Mouse (Mus musculus): ENCODE results near the gene Arhgef12. TPM values are rescaled to one million over a fixed set of nuclear protein-coding genes. Genes with fewer than 3 reads are reported as not detected.
"Not testable (repeated sequence)": the region's sequence is repeated elsewhere in the genome, so short reads cannot be mapped to it uniquely, and the experiment has no call there.

Arhgef12 gene
- polyA plus RNA-seq, 1 experiment from 2014 or later: 14.0 TPM

DNA sequence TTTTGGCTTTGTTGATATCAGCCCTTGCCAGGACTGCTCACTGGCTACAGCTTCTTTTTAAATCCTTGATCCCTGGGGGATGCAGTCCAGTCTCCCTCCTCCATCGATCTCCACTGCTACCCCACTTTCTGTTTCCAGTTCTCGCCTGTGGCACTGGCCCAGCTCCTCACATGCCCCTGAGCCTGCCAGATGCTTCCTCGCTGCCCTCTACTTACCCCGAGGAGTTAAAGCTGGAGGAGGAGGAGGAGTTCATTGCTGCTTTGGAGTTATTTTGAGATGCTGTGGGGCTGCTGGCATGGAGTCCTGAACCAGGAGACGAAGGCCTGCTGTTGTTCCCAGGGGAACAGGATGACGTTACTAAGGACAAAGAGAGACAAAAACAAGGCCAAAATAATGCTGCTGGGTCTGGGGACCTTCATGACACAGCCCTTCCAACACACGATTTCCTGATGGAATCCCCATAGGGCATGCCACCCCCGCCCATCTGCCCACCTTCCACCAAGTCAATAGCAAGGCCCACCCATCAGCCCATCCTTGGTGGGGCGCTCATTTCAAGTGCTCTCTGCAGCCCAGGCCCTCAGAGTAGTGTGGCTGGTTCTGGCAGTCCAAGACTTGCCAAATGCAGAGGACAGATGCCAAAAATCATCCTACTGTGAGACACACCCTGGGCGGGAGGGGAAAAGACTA, 20.2 kb upstream of the Arhgef12 start:
- Histone ChIP-seq H3K36me3 (no peaks in the 10 kb centered on the region), H3K4me1 (no peaks in the 10 kb centered on the region), H3K9me3 (no peaks in the 10 kb centered on the region), H3K27ac (no peak overlapping the region), H3K4me3 (replicated peaks) (no peak overlapping the region), H3K4me2 (no peak overlapping the region), H3K27me3 (replicated peaks) (no peaks in the 10 kb centered on the region), H3K9ac (no peak overlapping the region)
- WGBS: 56% methylated on average over 10 of the region's 10 CpGs
- ATAC-seq (ENCODE audit: insufficient read depth, low FRiP score, low read depth): no peak

DNA sequence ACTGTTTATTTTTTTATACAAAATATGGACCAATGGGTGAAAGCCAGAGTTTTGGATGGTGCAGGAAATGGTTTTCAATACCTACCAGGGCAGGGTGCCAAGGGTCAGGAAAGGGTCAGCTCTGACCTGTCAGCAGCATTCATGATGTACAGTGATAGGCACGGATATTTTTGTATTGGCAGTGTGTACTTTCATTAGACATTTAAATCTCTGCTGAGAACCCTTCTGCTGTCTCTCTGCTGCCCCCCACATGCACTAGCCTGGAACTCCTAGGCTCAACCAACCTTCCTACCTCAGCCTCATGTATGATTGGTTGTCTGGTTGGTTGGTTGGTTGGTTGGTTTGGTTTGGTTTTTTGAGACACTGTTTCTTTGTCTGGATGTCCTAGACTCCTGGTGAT, 15.3 kb upstream of the Arhgef12 start:
- no peaks in the 10 kb centered on the region for H3K36me3 ChIP-seq
- no peaks in the 10 kb centered on the region for H3K27me3 ChIP-seq (replicated peaks)
- H3K9ac ChIP-seq: no peak overlapping the region
- no peak for ATAC-seq (ENCODE audit: insufficient read depth, low FRiP score, low read depth)
- H3K27ac ChIP-seq: no peak overlapping the region
- 26% methylated on average over 1 of the region's 1 CpGs for WGBS
- H3K4me1 ChIP-seq: no peaks in the 10 kb centered on the region
- H3K9me3 ChIP-seq: no peaks in the 10 kb centered on the region
- H3K4me2 ChIP-seq: no peak overlapping the region
- no peak overlapping the region for H3K4me3 ChIP-seq (replicated peaks)

DNA sequence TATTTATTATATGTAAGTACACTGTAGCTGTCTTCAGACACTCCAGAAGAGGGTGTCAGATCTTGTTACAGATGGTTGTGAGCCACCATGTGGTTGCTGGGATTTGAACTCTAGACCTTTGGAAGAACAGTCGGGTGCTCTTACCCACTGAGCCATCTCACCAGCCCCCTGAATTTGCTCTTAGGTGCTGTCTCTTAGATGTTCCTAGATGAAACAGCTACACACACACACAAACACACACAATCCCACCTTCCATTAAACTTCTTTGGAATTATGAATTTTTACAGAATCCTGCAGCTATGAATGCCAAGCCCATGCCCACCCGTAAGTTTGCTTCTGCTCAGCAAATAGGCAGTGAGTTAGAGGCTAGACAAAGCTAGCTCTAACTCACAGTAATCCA, 14.9 kb upstream of the Arhgef12 start:
- H3K27me3 ChIP-seq (replicated peaks); H3K4me3 ChIP-seq (replicated peaks); ATAC-seq (ENCODE audit: insufficient read depth, low FRiP score, low read depth); H3K27ac ChIP-seq; H3K4me1 ChIP-seq; H3K9ac ChIP-seq; H3K9me3 ChIP-seq; H3K4me2 ChIP-seq; H3K36me3 ChIP-seq: not testable (repeated sequence)
- 83% methylated on average over 2 of the region's 2 CpGs for whole genome bisulfite sequencing

DNA sequence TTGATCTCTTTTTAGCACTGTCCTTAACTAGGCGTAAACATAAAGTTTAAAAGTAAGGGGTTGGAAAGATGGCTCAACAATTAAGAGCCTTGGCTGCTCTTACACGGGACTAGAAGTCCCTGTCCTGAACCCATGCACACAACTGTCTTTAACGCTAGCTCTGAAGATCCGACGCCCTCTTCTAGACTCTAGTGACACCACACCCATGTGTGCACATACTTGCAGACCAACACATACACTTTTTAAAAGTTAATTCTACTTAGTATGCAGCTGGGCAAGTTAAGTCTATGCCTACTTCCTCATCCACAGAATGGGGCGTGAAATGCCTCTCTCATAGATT, 9.9 kb upstream of the Arhgef12 start:
- Histone ChIP-seq H3K9ac (no peak overlapping the region), H3K27ac (no peak overlapping the region), H3K4me2 (peak overlapping the region; percentile 84), H3K36me3 (no peaks in the 10 kb centered on the region), H3K4me1 (peaks cover 4% of the 10 kb centered on the region; the same call in 1 of the 2 replicates), H3K4me3 (replicated peaks) (no peak overlapping the region), H3K27me3 (replicated peaks) (no peaks in the 10 kb centered on the region), H3K9me3 (no peaks in the 10 kb centered on the region)
- 74% methylated on average over 6 of the region's 6 CpGs for WGBS
- no peak for ATAC-seq (ENCODE audit: insufficient read depth, low FRiP score, low read depth)

DNA sequence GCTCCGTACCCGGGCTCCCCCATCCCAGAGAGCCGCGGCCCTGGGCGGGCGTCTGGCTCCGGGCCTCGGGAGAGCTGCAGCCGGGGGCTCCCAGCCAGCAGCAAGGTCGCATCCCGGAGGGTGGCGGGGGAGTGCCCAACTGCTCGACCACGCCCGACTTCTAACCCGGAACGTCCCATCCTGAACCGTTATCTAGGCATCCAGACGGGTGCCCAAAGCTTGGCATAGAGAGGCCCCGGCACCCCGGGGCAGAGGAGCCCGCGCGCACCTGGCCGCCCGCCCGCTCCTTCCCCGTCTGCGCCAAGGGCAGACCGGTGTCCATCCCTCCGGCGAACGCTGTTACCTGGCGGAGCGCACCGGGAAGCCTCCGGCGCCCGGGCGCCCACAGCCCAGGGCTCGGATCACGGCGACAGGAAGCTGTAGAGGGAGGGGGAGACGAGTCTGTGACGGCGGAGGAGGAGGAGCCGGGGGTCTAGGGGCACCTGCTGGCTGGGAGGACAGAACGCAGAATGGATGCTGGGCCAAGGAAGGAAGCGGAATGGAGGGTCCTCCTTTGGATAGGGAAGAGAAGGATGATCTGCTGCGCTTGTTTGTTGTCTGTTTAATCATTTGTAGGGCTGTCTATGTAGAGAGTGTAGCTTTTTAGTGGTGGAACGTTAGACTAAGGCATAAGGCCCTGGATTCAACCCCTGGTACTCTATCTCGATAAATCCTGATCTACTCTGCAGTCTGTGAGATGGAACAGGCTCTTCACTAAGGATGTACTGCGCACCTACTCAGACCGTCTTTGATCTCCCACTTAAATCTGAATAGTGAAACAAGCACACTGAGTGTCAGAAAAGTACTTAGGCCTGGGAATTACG, 9.3 kb upstream of the Arhgef12 start, which contains the start of gene Tmem136:
Gene Tmem136 (minus strand): TSS at position 437 of the 863 bp plus-strand sequence.
- Histone ChIP-seq H3K36me3 (no peaks in the 10 kb centered on the region), H3K9me3 (no peaks in the 10 kb centered on the region), H3K27ac (no peak within 1 kb of the TSS), H3K4me1 (peaks cover 4% of the 10 kb centered on the region; the same call in 1 of the 2 replicates), H3K9ac (peak within 1 kb of the TSS; percentile 35; the same call in 1 of the 2 replicates), H3K4me3 (replicated peaks) (peak within 1 kb of the TSS; percentile 67), H3K27me3 (replicated peaks) (no peaks in the 10 kb centered on the region), H3K4me2 (peak within 1 kb of the TSS; percentile 84)
- 5% methylated on average over 55 of the region's 55 CpGs for WGBS
- ATAC-seq (ENCODE audit: insufficient read depth, low FRiP score, low read depth): peak; percentile 89

DNA sequence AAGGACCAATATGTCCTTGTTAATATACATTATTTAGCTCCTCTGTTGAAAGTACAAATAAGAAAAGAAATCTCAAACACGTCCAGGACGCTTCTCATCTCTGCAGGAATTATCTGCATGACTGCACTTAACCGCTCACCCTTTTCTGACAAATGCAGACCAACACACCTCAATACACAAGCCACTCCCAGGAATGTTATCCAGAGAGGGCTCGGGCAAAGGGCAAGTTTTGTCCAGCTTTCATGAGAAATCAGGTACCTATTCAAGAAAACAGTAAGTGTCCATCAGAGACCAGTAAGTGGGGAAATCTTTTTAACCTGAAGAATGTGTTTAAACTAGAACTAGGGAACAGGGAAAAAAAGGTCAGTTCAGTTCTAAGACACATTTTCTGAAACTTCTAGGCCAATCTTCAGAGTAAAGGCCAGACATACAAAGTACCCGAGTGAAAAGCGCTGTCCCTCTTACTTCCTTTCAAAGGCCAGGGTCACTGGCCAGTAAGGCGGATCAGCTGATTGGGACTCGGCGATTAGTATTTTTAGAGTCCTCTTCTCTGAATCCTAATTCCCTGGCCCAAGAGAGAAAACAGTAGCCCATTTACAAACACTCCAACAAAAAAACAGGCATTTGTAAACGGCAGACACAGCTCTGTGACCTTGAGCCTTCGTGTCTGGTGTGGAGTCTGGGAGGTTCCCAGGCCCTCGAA, 8.5 kb upstream of the Arhgef12 start:
- H3K27me3 ChIP-seq (replicated peaks): no peaks in the 10 kb centered on the region
- H3K27ac ChIP-seq: no peak overlapping the region
- 29% methylated on average over 12 of the region's 12 CpGs for WGBS
- H3K9ac ChIP-seq: peak overlapping the region; percentile 35; the same call in 1 of the 2 replicates
- H3K4me2 ChIP-seq: peak overlapping the region; percentile 84
- H3K36me3 ChIP-seq: no peaks in the 10 kb centered on the region
- H3K4me3 ChIP-seq (replicated peaks): peak overlapping the region; percentile 67
- 0 out of 2 replicates have a peak, but pooled peaks have one; percentile 4 for ATAC-seq (ENCODE audit: insufficient read depth, low FRiP score, low read depth)
- H3K4me1 ChIP-seq: peaks cover 4% of the 10 kb centered on the region; the same call in 1 of the 2 replicates
- H3K9me3 ChIP-seq: no peaks in the 10 kb centered on the region

DNA sequence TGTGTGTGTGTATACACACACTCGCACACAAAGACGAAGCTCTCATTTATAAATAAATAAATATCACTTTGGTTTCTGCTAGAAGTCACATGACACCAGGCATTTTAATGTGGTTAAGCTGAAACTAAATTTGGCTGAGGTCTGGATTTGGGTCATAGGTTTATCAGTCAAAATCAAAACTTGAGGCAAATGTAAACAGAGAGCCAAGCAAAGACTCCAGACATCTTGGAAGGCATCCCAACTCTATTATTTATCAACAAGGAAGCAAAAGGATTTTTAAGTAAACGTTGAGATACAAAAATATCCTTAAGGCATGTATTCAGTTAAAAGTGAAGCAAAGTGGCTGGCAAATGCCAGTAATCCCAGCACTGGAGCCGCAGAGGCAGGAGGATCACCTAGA, 7.8 kb upstream of the Arhgef12 start:
- Histone ChIP-seq H3K27ac (no peak overlapping the region), H3K27me3 (replicated peaks) (no peaks in the 10 kb centered on the region), H3K36me3 (no peaks in the 10 kb centered on the region), H3K9me3 (no peaks in the 10 kb centered on the region), H3K9ac (no peak overlapping the region), H3K4me2 (no peak overlapping the region), H3K4me1 (peaks cover 4% of the 10 kb centered on the region; the same call in 1 of the 2 replicates), H3K4me3 (replicated peaks) (no peak overlapping the region)
- 68% methylated on average over 4 of the region's 4 CpGs for WGBS
- ATAC-seq (ENCODE audit: insufficient read depth, low FRiP score, low read depth): no peak

DNA sequence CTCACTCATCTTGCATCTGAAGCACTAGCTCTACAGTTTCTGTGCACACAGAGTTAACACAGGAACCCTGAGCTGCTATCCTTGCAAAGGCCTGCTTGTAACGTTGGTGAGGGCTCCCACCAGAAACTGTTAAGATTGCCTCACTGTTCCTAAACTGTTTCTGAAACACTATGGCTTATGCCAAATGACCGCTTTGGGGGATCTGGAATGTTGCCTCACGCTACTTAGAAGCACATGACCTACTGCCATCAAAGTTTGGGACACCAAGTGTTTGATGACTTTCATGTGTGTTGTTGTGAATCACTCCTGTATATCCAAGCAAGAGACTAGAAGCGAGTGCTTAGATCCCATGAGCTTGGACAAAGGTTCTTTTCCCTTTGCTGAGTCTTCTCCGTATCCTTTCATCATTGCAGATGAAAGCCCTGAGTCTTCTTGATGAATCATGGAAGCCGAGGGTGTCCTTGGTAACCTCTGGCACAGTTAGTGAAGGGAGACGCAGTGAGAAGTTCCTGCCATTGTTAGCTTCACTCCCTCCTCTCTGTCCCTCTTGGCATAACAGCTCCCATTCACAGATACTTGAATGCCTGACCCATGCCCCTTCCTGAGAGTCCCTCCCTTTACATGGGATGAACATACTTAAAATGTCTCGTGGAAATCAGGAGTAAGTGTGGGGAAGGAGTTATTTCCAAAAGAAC, 3.4 kb upstream of the Arhgef12 start:
- Histone ChIP-seq H3K4me1 (no peaks in the 10 kb centered on the region; the same call in 1 of the 2 replicates), H3K4me3 (replicated peaks) (no peak overlapping the region), H3K27ac (no peak overlapping the region), H3K36me3 (no peaks in the 10 kb centered on the region), H3K27me3 (replicated peaks) (no peaks in the 10 kb centered on the region), H3K4me2 (no peak overlapping the region), H3K9ac (no peak overlapping the region), H3K9me3 (no peaks in the 10 kb centered on the region)
- WGBS: 81% methylated on average over 8 of the region's 8 CpGs
- no peak for ATAC-seq (ENCODE audit: insufficient read depth, low FRiP score, low read depth)

DNA sequence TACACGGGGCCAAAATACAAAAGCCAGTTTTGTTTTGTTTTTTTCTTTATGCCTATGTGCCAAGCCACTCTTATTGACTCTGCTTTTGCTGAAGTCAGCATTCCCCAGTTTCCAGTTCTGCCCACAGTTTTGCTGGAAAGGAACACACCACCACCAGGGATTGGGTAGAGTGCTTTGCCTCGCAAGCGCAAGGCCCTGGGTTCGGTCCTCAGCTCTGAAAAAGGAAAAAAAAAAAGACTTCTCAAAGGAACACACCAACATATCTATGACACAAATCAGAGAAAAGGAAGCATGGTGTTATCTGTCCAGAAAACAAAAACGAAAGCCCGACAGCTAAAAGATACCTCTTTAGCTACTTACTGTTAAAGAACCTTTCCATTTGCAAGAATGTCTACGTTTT, 2.1 kb upstream of the Arhgef12 start:
- H3K27ac ChIP-seq: no peak overlapping the region
- H3K4me2 ChIP-seq: no peak overlapping the region
- no peaks in the 10 kb centered on the region for H3K36me3 ChIP-seq
- H3K9me3 ChIP-seq: no peaks in the 10 kb centered on the region
- H3K4me1 ChIP-seq: no peaks in the 10 kb centered on the region; the same call in 1 of the 2 replicates
- WGBS: 83% methylated on average over 7 of the region's 7 CpGs
- no peak for ATAC-seq (ENCODE audit: insufficient read depth, low FRiP score, low read depth)
- H3K9ac ChIP-seq: no peak overlapping the region
- H3K27me3 ChIP-seq (replicated peaks): no peaks in the 10 kb centered on the region
- H3K4me3 ChIP-seq (replicated peaks): no peak overlapping the region

DNA sequence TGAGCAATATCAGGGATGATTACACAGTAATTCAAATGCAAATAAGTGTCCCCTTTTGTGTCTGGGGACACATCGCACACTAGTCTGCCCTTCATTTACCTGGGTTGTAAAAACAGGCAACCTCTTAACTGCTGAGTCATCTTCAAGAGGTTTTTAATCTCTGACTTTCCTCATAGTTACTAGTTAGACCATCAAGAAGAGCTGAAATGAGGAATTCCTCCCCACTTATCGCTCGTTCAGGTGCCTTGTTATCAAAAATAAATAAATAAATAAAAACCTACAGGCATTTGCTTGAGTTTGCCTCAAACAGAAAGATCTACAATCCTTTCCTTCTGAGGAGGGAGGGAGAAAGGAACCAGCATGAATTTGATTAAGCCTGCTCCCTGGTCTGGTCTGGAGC, 1.7 kb upstream of the Arhgef12 start:
- Histone ChIP-seq H3K4me2 (no peak overlapping the region), H3K9me3 (no peaks in the 10 kb centered on the region), H3K4me3 (replicated peaks) (no peak overlapping the region), H3K27ac (no peak overlapping the region), H3K9ac (no peak overlapping the region), H3K27me3 (replicated peaks) (no peaks in the 10 kb centered on the region), H3K4me1 (no peaks in the 10 kb centered on the region; the same call in 1 of the 2 replicates), H3K36me3 (no peaks in the 10 kb centered on the region)
- no peak for ATAC-seq (ENCODE audit: insufficient read depth, low FRiP score, low read depth)
- WGBS: 82% methylated on average over 3 of the region's 3 CpGs

DNA sequence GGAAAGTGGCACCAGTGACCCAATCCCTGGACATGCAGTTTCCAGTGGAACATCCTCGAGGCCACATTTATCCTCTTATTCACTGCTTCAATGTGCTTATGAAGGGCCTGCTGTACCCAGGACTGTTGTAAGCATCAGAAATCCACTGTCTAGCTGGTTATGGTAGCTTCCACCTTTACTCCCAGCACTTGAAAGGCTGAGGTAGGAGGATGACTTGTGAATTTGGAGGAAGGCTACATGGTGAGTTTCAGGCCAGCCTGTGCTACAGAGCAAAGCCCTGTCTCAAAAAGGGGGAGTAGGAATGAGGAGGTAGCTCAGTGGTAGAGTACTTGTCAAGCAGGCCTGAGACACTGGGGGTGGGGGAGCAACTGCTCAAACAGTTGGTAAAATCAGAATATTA, 1.0 kb upstream of the Arhgef12 start:
- H3K36me3 ChIP-seq: no peaks in the 10 kb centered on the region
- H3K4me1 ChIP-seq: peaks cover 2% of the 10 kb centered on the region; the same call in 1 of the 2 replicates
- H3K4me2 ChIP-seq: no peak overlapping the region
- WGBS: 76% methylated on average over 1 of the region's 1 CpGs
- H3K27ac ChIP-seq: no peak overlapping the region
- H3K27me3 ChIP-seq (replicated peaks): no peaks in the 10 kb centered on the region
- ATAC-seq (ENCODE audit: insufficient read depth, low FRiP score, low read depth): no peak
- H3K9me3 ChIP-seq: no peaks in the 10 kb centered on the region
- no peak overlapping the region for H3K4me3 ChIP-seq (replicated peaks)
- no peak overlapping the region for H3K9ac ChIP-seq

Data from stomach, embryonic 15.5 days (tissue).